Comparison of ENCODE assay signal across 10 mouse cellular contexts in the genomic region with DNA sequence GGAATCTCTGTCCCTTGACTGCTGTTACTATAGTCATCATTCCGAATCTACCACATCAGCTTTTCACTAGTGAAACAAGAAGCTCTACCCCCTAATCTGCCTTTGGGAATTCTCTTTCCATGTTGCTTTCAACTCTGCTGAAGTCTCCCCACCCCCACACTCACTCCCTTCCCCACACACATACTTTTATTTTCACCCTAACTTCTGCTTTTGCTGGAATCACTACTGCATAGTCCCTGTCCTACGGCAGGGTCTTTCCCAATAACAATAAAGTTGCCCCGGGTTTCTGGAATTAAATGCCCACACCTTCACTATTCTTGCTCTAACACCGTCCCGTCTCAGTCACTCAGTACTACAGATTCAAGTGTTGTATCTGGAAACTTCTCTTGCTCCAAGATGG. TPM values are rescaled to one million over a fixed set of nuclear protein-coding genes. Genes with fewer than 3 reads are reported as not detected.
DNase-seq lines count a peak whose midpoint lies in the region; ATAC-seq and TF ChIP-seq lines count a peak whose summit lies in the region.
"Had no signal": no experiment of that assay in that cellular context is flagged by ENCODE, and none has a peak within 500 bp of the region (broad histone marks: within the 10 kb centered on the region; RNA-seq: fewer than 3 reads in every experiment).

No protein-coding gene starts in this region.

- WGBS in liver, adult 2 months = 84% methylated on average over 5 of the region's 5 CpGs
- WGBS in forebrain, embryonic 12.5 days = 67% methylated on average over 5 of the region's 5 CpGs
- 68% methylated on average over 5 of the region's 5 CpGs for WGBS in limb, embryonic 12.5 days
- 68% methylated on average over 5 of the region's 5 CpGs for WGBS in neural tube, embryonic 14.5 days

- no peaks in the 10 kb centered on the region for H3K79me2 ChIP-seq in liver, adult 2 months (ENCODE audit: control insufficient read depth, insufficient read depth, low read length)

- H3K27me3 ChIP-seq in liver, adult 2 months (ENCODE audit: control insufficient read depth, insufficient read depth, low read length) = no peaks in the 10 kb centered on the region
- H3K27me3 ChIP-seq in forebrain, embryonic 12.5 days = no peaks in the 10 kb centered on the region
- H3K27me3 ChIP-seq in limb, embryonic 12.5 days = no peaks in the 10 kb centered on the region
- H3K27me3 ChIP-seq in neural tube, embryonic 14.5 days (ENCODE audit: control insufficient read depth, insufficient read depth, low read length) = no peaks in the 10 kb centered on the region
- H3K27me3 ChIP-seq: Patski had no signal

- no peak for TF ChIP-seq CTCF in liver, adult 2 months (IDR thresholded peaks at IDR 0.05; ENCODE audit: low read depth, low read length)
- no peak for TF ChIP-seq CTCF in left cerebral cortex, adult 2 months (IDR thresholded peaks at IDR 0.05)

- 0 out of 2 replicates have a peak overlapping the region, but pooled peaks have one; percentile 1 for H3K4me3 ChIP-seq in liver, adult 2 months (ENCODE audit: insufficient read depth, low read depth, low read length)
- no peak overlapping the region for H3K4me3 ChIP-seq in forebrain, embryonic 12.5 days (replicated peaks)
- H3K4me3 ChIP-seq in limb, embryonic 12.5 days (replicated peaks) = 0 out of 2 replicates have a peak overlapping the region, but pooled peaks have one; percentile 25
- H3K4me3 ChIP-seq in neural tube, embryonic 14.5 days (ENCODE audit: low read depth, low read length) = no peak overlapping the region
- H3K4me3 ChIP-seq in left cerebral cortex, adult 2 months = no peak overlapping the region

- no peak overlapping the region for H3K9ac ChIP-seq in liver, adult 2 months (ENCODE audit: low read depth, low read length)
- H3K9ac ChIP-seq in forebrain, embryonic 12.5 days = no peak overlapping the region; the same call in 1 of the 2 replicates
- no peak overlapping the region for H3K9ac ChIP-seq in limb, embryonic 12.5 days (replicated peaks)
- no peak overlapping the region for H3K9ac ChIP-seq in neural tube, embryonic 14.5 days (replicated peaks; ENCODE audit: low read depth, low read length)

- intact Hi-C loops in left cerebral cortex, adult 2 months (cut with DNase I) = no loop called here
- intact Hi-C loops in left cerebral cortex, postnatal 10 days (cut with DNase I) = no loop called here

- no peaks in the 10 kb centered on the region for H3K9me3 ChIP-seq in forebrain, embryonic 12.5 days
- no peaks in the 10 kb centered on the region for H3K9me3 ChIP-seq in limb, embryonic 12.5 days
- H3K9me3 ChIP-seq in neural tube, embryonic 14.5 days (ENCODE audit: control insufficient read depth, low read length) = no peaks in the 10 kb centered on the region

- TF ChIP-seq POLR2A in liver, adult 2 months (IDR thresholded peaks at IDR 0.05; ENCODE audit: extremely low read depth, insufficient read depth, low read length) = no peak

- DNase-seq in liver, adult 2 months (ENCODE audit: extremely low read depth, low read depth, low spot score) = no peak
- DNase-seq in liver = no peak
- no peak for DNase-seq in layer of hippocampus, postnatal 10 days (ENCODE audit: low spot score in 2 of 2)
- no peak for DNase-seq in left cerebral cortex, adult 2 months (ENCODE audit: extremely low spot score in 1 of 2, low spot score in 2 of 2)
- DNase-seq in left cerebral cortex, postnatal 10 days (ENCODE audit: extremely low spot score in 1 of 2, low spot score in 2 of 2) = no peak

- H3K4me1 ChIP-seq in liver, adult 2 months (ENCODE audit: control insufficient read depth, insufficient read depth, low read length) = peaks cover 4% of the 10 kb centered on the region
- peaks cover 15% of the 10 kb centered on the region for H3K4me1 ChIP-seq in forebrain, embryonic 12.5 days
- H3K4me1 ChIP-seq in limb, embryonic 12.5 days (replicated peaks) = peaks cover 27% of the 10 kb centered on the region
- H3K4me1 ChIP-seq in neural tube, embryonic 14.5 days (ENCODE audit: control insufficient read depth, insufficient read depth, low read length) = 0 out of 2 replicates have a peak, but pooled peaks cover 4% of the 10 kb centered on the region

- no peak overlapping the region for H3K27ac ChIP-seq in liver, adult 2 months (replicated peaks; ENCODE audit: insufficient read depth, low read depth, low read length)
- no peak overlapping the region for H3K27ac ChIP-seq in forebrain, embryonic 12.5 days
- peak overlapping the region; percentile 47; the same call in 1 of the 2 replicates for H3K27ac ChIP-seq in limb, embryonic 12.5 days
- no peak overlapping the region for H3K27ac ChIP-seq in neural tube, embryonic 14.5 days (ENCODE audit: low read depth, low read length)
- H3K27ac ChIP-seq in left cerebral cortex, adult 2 months = no peak overlapping the region

- ATAC-seq in forebrain, embryonic 12.5 days (ENCODE audit: low FRiP score) = no peak
- no peak; the same call in 1 of the 2 replicates for ATAC-seq in limb, embryonic 12.5 days (ENCODE audit: insufficient number of reproducible peaks, insufficient read depth, low FRiP score, low TSS enrichment, low read depth)
- ATAC-seq in neural tube, embryonic 14.5 days (ENCODE audit: low read depth) = no peak; the same call in 1 of the 2 replicates

- H3K4me2 ChIP-seq in forebrain, embryonic 12.5 days = peak overlapping the region; percentile 45
- H3K4me2 ChIP-seq in limb, embryonic 12.5 days = peak overlapping the region; percentile 52
- peak overlapping the region; percentile 30; the same call in 1 of the 2 replicates for H3K4me2 ChIP-seq in neural tube, embryonic 14.5 days (ENCODE audit: low read depth, low read length)

- no peaks in the 10 kb centered on the region for H3K36me3 ChIP-seq in liver, adult 2 months (ENCODE audit: control insufficient read depth, insufficient read depth, low read length)
- H3K36me3 ChIP-seq in forebrain, embryonic 12.5 days (replicated peaks) = no peaks in the 10 kb centered on the region
- no peaks in the 10 kb centered on the region for H3K36me3 ChIP-seq in limb, embryonic 12.5 days
- no peaks in the 10 kb centered on the region for H3K36me3 ChIP-seq in neural tube, embryonic 14.5 days (ENCODE audit: control insufficient read depth, insufficient read depth, low read length)

RNA-seq across cellular contexts. Expression of gene Mab21l3, which starts 12.2 kb away (rescaled TPM):
- under 0.01 and 0.09 TPM in 2 replicates for total RNA-seq in liver, adult 2 months (2014; rRNA removed)
- 0.07 TPM in 1 of 2 replicates, not detected in the other for polyA plus RNA-seq in liver, adult 2 months (2012; rRNA removed)
- 0.66 and 0.78 TPM in 2 replicates for polyA plus RNA-seq in forebrain, embryonic 12.5 days (2016; fragmentation: Nextera tagmentation; extraction: Ambion mirVana)
- 1.1 and 1.3 TPM in 2 replicates for polyA plus RNA-seq in limb, embryonic 12.5 days (2016; fragmentation: Nextera tagmentation; extraction: Ambion mirVana)
- polyA plus RNA-seq in neural tube, embryonic 14.5 days (2014; fragmentation: Nextera tagmentation; extraction: Ambion mirVana) = 0.12 TPM in 1 of 2 replicates, not detected in the other
- total RNA-seq in layer of hippocampus, postnatal 10 days (2021) = under 1 TPM; 0.18 to 0.30 TPM
- total RNA-seq in left cerebral cortex, adult 2 months (2021) = under 1 TPM; 0.12 to 0.32 TPM
- total RNA-seq in left cerebral cortex, postnatal 10 days (2021) = not detected
- total RNA-seq: gastrocnemius, postnatal 36 days had no signal

Comparison
In these comparisons a context has a peak if more than half of its experiments do, and no peak if none do; other contexts are left out.
1. H3K4me3 ChIP-seq: peak in liver, adult 2 months (single experiment) and limb, embryonic 12.5 days (single experiment); none in forebrain, embryonic 12.5 days (single experiment), neural tube, embryonic 14.5 days (single experiment) and left cerebral cortex, adult 2 months (single experiment).
2. Peak in every context shown above with its lines, with median percentiles within 50 percentile points of each other: H3K4me2 ChIP-seq.